Mouse (Mus musculus): ENCODE data around the gene Adamtsl5. TPM values are rescaled to one million over a fixed set of nuclear protein-coding genes. Genes with fewer than 3 reads are reported as not detected.

The Adamtsl5 gene
- polyA plus RNA-seq, 1 experiment from 2014 or later = 0.48 TPM

DNA sequence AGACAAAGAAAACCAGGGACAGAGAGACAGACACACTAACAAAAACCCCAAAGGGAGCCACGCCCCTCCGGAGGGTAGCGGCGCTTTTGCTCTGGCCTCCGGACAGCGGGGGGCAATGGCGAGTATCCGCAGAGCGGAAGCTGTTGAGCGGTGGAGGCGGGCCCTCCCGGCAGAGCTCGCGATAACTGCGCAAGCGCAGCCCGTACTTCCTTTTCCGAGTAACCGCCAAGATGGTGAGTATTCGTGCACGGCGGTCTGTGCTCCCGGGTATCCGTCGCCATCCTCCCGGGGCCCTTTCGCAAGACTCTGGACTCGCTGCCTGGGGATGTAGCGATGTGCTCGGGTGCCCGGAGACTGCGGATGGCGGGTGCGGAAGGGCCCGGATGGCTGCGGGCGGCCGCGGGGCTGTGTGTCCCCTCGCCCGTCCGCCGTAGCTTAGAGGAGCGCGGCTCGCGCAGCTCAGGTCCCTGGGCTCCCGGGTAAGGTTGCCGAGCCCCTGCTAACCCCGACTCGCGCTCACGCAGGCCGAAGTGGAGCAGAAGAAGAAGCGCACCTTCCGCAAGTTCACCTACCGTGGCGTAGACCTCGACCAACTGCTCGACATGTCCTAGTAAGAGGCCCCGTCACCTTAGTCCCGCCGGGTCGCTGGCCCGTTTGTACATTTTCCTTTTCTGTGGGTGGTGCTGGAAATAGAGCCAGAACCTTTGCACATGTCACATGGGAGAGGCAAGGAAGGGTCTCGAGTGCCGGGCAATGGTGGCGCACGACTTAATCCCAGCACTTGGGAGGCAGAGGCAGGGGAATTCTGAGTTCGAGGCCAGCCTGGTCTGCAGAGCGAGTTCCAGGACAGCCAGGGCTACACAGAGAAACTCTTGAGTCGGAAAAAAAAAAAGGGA is 55.7 kb downstream of the Adamtsl5 start, which contains the start of gene Rps15:
Gene Rps15 (plus strand): TSS at position 203 of the 896 bp plus-strand sequence.
- DNase-seq (ENCODE audit: low spot score) = peak; percentile 98
- Histone ChIP-seq H3K27me3 (ENCODE audit: low read depth, poor library complexity, severe bottlenecking) (peaks cover 9% of the 10 kb centered on the region), H3K4me3 (peak within 1 kb of the TSS; percentile 95), H3K27ac (replicated peaks) (peak within 1 kb of the TSS; percentile 99), H3K9me3 (replicated peaks) (no peaks in the 10 kb centered on the region), H3K36me3 (peaks cover 42% of the 10 kb centered on the region), H3K4me1 (peaks cover 52% of the 10 kb centered on the region)
- under 1% methylated on average over 72 of the region's 72 CpGs for WGBS

Small RNA genes within 50 kb of the gene (microRNA-seq; reads per million reads assigned to microRNA genes)
- not detected for gene Gm22721

Other genes with a start within 250 kb of the Adamtsl5 start
- gene Sbno2, start 242.8 kb downstream of the Adamtsl5 start, polyA plus RNA-seq (2016; fragmentation: Nextera tagmentation; extraction: Ambion mirVana) = 15.0 and 15.2 TPM in 2 replicates
- 18.0 and 19.7 TPM in 2 replicates for gene Stk11, start 232.6 kb downstream of the Adamtsl5 start, polyA plus RNA-seq (2016; fragmentation: Nextera tagmentation; extraction: Ambion mirVana)
- 463 and 481 TPM in 2 replicates for gene Atp5d, start 209.8 kb downstream of the Adamtsl5 start, polyA plus RNA-seq (2016; fragmentation: Nextera tagmentation; extraction: Ambion mirVana)
- gene Cbarp, start 207.6 kb downstream of the Adamtsl5 start, polyA plus RNA-seq (2016; fragmentation: Nextera tagmentation; extraction: Ambion mirVana) = 7.8 and 9.3 TPM in 2 replicates
- gene Midn, start 200.1 kb downstream of the Adamtsl5 start, polyA plus RNA-seq (2016; fragmentation: Nextera tagmentation; extraction: Ambion mirVana) = 17.8 and 19.7 TPM in 2 replicates
- 91.8 and 135 TPM in 2 replicates for gene Cirbp, start 182.4 kb downstream of the Adamtsl5 start, polyA plus RNA-seq (2016; fragmentation: Nextera tagmentation; extraction: Ambion mirVana)
- 10.6 and 11.2 TPM in 2 replicates for gene 1600002K03Rik, start 175.5 kb downstream of the Adamtsl5 start, polyA plus RNA-seq (2016; fragmentation: Nextera tagmentation; extraction: Ambion mirVana)
- gene Efna2, start 168.9 kb downstream of the Adamtsl5 start, polyA plus RNA-seq (2016; fragmentation: Nextera tagmentation; extraction: Ambion mirVana) = 56.6 and 64.5 TPM in 2 replicates
- gene Mum1, start 122.0 kb downstream of the Adamtsl5 start, polyA plus RNA-seq (2016; fragmentation: Nextera tagmentation; extraction: Ambion mirVana) = 154 and 166 TPM in 2 replicates
- gene Ndufs7, start 99.3 kb downstream of the Adamtsl5 start, polyA plus RNA-seq (2016; fragmentation: Nextera tagmentation; extraction: Ambion mirVana) = 288 and 314 TPM in 2 replicates
- 32.5 and 35.5 TPM in 2 replicates for gene Gamt, start 87.4 kb downstream of the Adamtsl5 start, polyA plus RNA-seq (2016; fragmentation: Nextera tagmentation; extraction: Ambion mirVana)
- gene Dazap1, start 86.9 kb downstream of the Adamtsl5 start, polyA plus RNA-seq (2016; fragmentation: Nextera tagmentation; extraction: Ambion mirVana) = 43.7 and 50.6 TPM in 2 replicates
- gene Rps15, start 56.0 kb downstream of the Adamtsl5 start, polyA plus RNA-seq (2016; fragmentation: Nextera tagmentation; extraction: Ambion mirVana) = 889 and 1,053 TPM in 2 replicates
- 28.3 and 61.6 TPM in 2 replicates for gene Apc2, start 52.4 kb downstream of the Adamtsl5 start, polyA plus RNA-seq (2016; fragmentation: Nextera tagmentation; extraction: Ambion mirVana)
- 57.3 TPM in 2 replicates for gene 2310011J03Rik, start 27.9 kb downstream of the Adamtsl5 start, polyA plus RNA-seq (2016; fragmentation: Nextera tagmentation; extraction: Ambion mirVana)
- gene Pcsk4, start 18.9 kb downstream of the Adamtsl5 start, polyA plus RNA-seq (2016; fragmentation: Nextera tagmentation; extraction: Ambion mirVana) = 3.3 and 4.2 TPM in 2 replicates
- gene Reep6, start 18.5 kb downstream of the Adamtsl5 start, polyA plus RNA-seq (2016; fragmentation: Nextera tagmentation; extraction: Ambion mirVana) = 9.1 and 11.5 TPM in 2 replicates
- 0.12 and 0.32 TPM in 2 replicates for gene Plk5, start 8.0 kb upstream of the Adamtsl5 start, polyA plus RNA-seq (2016; fragmentation: Nextera tagmentation; extraction: Ambion mirVana)
- 6.3 and 6.4 TPM in 2 replicates for gene Mex3d, start 39.2 kb upstream of the Adamtsl5 start, polyA plus RNA-seq (2016; fragmentation: Nextera tagmentation; extraction: Ambion mirVana)
- gene Mbd3, start 51.1 kb upstream of the Adamtsl5 start, polyA plus RNA-seq (2016; fragmentation: Nextera tagmentation; extraction: Ambion mirVana) = 338 and 351 TPM in 2 replicates
- gene Uqcr11, start 58.4 kb upstream of the Adamtsl5 start, polyA plus RNA-seq (2016; fragmentation: Nextera tagmentation; extraction: Ambion mirVana) = 610 and 635 TPM in 2 replicates
- 190 and 191 TPM in 2 replicates for gene Tcf3, start 85.2 kb upstream of the Adamtsl5 start, polyA plus RNA-seq (2016; fragmentation: Nextera tagmentation; extraction: Ambion mirVana)
- 1.4 and 2.1 TPM in 2 replicates for gene Onecut3, start 146.4 kb upstream of the Adamtsl5 start, polyA plus RNA-seq (2016; fragmentation: Nextera tagmentation; extraction: Ambion mirVana)
- gene Atp8b3, start 190.7 kb upstream of the Adamtsl5 start, polyA plus RNA-seq (2016; fragmentation: Nextera tagmentation; extraction: Ambion mirVana) = 0.41 and 0.79 TPM in 2 replicates
- 31.6 and 35.3 TPM in 2 replicates for gene Rexo1, start 213.1 kb upstream of the Adamtsl5 start, polyA plus RNA-seq (2016; fragmentation: Nextera tagmentation; extraction: Ambion mirVana)
- 4.8 and 6.1 TPM in 2 replicates for gene Klf16, start 228.9 kb upstream of the Adamtsl5 start, polyA plus RNA-seq (2016; fragmentation: Nextera tagmentation; extraction: Ambion mirVana)
- gene Abhd17a, start 241.9 kb upstream of the Adamtsl5 start, polyA plus RNA-seq (2016; fragmentation: Nextera tagmentation; extraction: Ambion mirVana) = 86.8 and 87.3 TPM in 2 replicates